Mouse (Mus musculus): ENCODE measurements around the gene Mtfr1l. TPM values are rescaled to one million over a fixed set of nuclear protein-coding genes. Genes with fewer than 3 reads are reported as not detected.
"Not testable (repeated sequence)": the region's sequence is repeated elsewhere in the genome, so short reads cannot be mapped to it uniquely, and the experiment has no call there.

The Mtfr1l gene
- polyA plus RNA-seq, 1 experiment from 2014 or later: 130 TPM

GRCm38 (mm10) chr4:134494161-134494560, 41.0 kb downstream of the Mtfr1l start:
- not testable (repeated sequence) for H3K9me3 ChIP-seq (ENCODE audit: control insufficient read depth, low read length); ATAC-seq (ENCODE audit: low FRiP score, low TSS enrichment); H3K27me3 ChIP-seq (ENCODE audit: control insufficient read depth, insufficient read depth, low read length); H3K27ac ChIP-seq (ENCODE audit: low read depth, low read length); H3K36me3 ChIP-seq (ENCODE audit: control insufficient read depth, insufficient read depth, low read length); H3K9ac ChIP-seq (ENCODE audit: low read depth, low read length); H3K4me3 ChIP-seq (ENCODE audit: low read length); H3K4me2 ChIP-seq (replicated peaks; ENCODE audit: low read depth, low read length)
- peaks cover 11% of the 10 kb centered on the region for H3K4me1 ChIP-seq (ENCODE audit: control insufficient read depth, insufficient read depth, low read length)
- 91% methylated on average over 6 of the region's 6 CpGs for WGBS

GRCm38 (mm10) chr4:134491716-134492115, 43.5 kb downstream of the Mtfr1l start:
- Histone ChIP-seq H3K27me3 (ENCODE audit: control insufficient read depth, insufficient read depth, low read length) (no peaks in the 10 kb centered on the region), H3K4me1 (ENCODE audit: control insufficient read depth, insufficient read depth, low read length) (peaks cover 6% of the 10 kb centered on the region; the same call in 1 of the 2 replicates), H3K9ac (ENCODE audit: low read depth, low read length) (no peak overlapping the region), H3K4me3 (ENCODE audit: low read length) (no peak overlapping the region), H3K27ac (ENCODE audit: low read depth, low read length) (no peak overlapping the region), H3K36me3 (ENCODE audit: control insufficient read depth, insufficient read depth, low read length) (no peaks in the 10 kb centered on the region), H3K4me2 (replicated peaks; ENCODE audit: low read depth, low read length) (no peak overlapping the region), H3K9me3 (ENCODE audit: control insufficient read depth, low read length) (no peaks in the 10 kb centered on the region; the same call in 1 of the 2 replicates)
- no peak for ATAC-seq (ENCODE audit: low FRiP score, low TSS enrichment)
- WGBS: 71% methylated on average over 6 of the region's 6 CpGs

GRCm38 (mm10) chr4:134489986-134490665, 45.1 kb downstream of the Mtfr1l start:
- H3K4me1 ChIP-seq (ENCODE audit: control insufficient read depth, insufficient read depth, low read length): no peaks in the 10 kb centered on the region
- 82% methylated on average over 11 of the region's 11 CpGs for WGBS

DNA sequence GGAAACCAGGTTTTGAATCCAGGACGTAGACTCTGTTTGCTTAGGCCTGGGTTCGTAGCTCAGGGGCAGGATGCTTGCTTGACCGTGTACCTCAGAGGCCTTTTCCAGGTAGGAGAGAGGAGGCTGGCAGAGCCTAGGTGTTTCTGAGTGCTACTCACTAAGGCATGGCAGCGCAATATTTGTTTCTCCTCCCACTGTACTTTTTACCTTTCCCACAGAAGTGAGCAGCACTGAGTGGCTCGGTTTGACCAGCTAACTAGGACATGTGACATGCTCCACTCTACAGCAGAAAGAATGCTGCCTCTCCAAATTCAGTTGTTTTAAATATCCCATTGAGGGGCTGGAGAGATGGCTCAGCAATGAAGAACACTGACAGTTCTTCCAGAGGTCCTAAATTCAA, 47.0 kb downstream of the Mtfr1l start:
- Histone ChIP-seq H3K4me3 (ENCODE audit: low read length) (no peak overlapping the region), H3K9ac (ENCODE audit: low read depth, low read length) (no peak overlapping the region), H3K27ac (ENCODE audit: low read depth, low read length) (no peak overlapping the region), H3K4me1 (ENCODE audit: control insufficient read depth, insufficient read depth, low read length) (no peaks in the 10 kb centered on the region), H3K4me2 (replicated peaks; ENCODE audit: low read depth, low read length) (no peak overlapping the region), H3K36me3 (ENCODE audit: control insufficient read depth, insufficient read depth, low read length) (no peaks in the 10 kb centered on the region), H3K9me3 (ENCODE audit: control insufficient read depth, low read length) (no peaks in the 10 kb centered on the region; the same call in 1 of the 2 replicates), H3K27me3 (ENCODE audit: control insufficient read depth, insufficient read depth, low read length) (no peaks in the 10 kb centered on the region)
- no peak for ATAC-seq (ENCODE audit: low FRiP score, low TSS enrichment)
- WGBS: 85% methylated on average over 5 of the region's 5 CpGs

More at GRCm38 (mm10) chr4:134489986-134490665, 45.1 kb downstream of the Mtfr1l start:
- Histone ChIP-seq H3K4me3 (ENCODE audit: low read length) (no peak overlapping the region), H3K9ac (ENCODE audit: low read depth, low read length) (no peak overlapping the region), H3K27ac (ENCODE audit: low read depth, low read length) (no peak overlapping the region), H3K27me3 (ENCODE audit: control insufficient read depth, insufficient read depth, low read length) (no peaks in the 10 kb centered on the region), H3K4me2 (replicated peaks; ENCODE audit: low read depth, low read length) (no peak overlapping the region), H3K9me3 (ENCODE audit: control insufficient read depth, low read length) (no peaks in the 10 kb centered on the region; the same call in 1 of the 2 replicates), H3K36me3 (ENCODE audit: control insufficient read depth, insufficient read depth, low read length) (no peaks in the 10 kb centered on the region)
- no peak for ATAC-seq (ENCODE audit: low FRiP score, low TSS enrichment)

DNA sequence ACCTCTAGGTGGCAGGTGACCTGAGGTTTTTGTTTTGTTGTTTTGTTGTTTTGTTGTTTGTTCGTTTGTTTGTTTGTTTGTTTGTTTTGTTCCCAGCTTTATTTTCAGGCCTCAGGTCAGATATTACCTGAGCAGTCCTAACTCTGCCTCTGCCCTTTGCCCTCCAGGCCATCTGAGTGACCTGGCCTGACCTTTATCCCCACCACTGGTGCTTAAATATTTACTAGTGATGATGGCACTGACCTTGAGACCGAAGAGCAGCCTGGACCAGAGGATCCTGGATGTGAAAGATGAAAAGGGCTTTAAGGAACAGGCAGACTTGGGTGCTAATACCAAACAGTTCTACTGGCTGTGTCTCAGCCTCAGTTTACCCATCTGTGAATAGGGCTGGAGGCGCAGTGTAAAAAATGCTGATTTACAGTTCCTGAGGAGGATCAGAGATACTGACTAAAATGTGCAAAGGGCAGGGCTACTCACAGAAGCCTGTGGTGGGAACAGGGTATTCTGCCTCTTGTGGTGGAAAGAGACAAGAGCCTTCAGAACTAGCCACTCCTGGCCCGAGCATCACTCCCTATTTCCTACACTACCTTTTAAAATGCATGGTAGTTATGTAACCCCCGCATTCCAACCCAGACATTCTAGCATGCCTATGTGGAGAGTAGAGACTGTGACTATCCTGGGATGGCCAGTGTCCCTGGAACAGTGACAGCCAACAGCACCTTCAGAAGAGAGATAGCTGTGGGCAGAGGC, 49.9 kb downstream of the Mtfr1l start:
- ATAC-seq (ENCODE audit: low FRiP score, low TSS enrichment): no peak
- H3K27me3 ChIP-seq (ENCODE audit: control insufficient read depth, insufficient read depth, low read length): 0 out of 2 replicates have a peak, but pooled peaks cover 4% of the 10 kb centered on the region
- H3K27ac ChIP-seq (ENCODE audit: low read depth, low read length): no peak overlapping the region
- no peaks in the 10 kb centered on the region; the same call in 1 of the 2 replicates for H3K9me3 ChIP-seq (ENCODE audit: control insufficient read depth, low read length)
- WGBS: 78% methylated on average over 5 of the region's 5 CpGs
- H3K4me3 ChIP-seq (ENCODE audit: low read length): no peak overlapping the region
- no peak overlapping the region for H3K9ac ChIP-seq (ENCODE audit: low read depth, low read length)
- no peak overlapping the region for H3K4me2 ChIP-seq (replicated peaks; ENCODE audit: low read depth, low read length)
- no peaks in the 10 kb centered on the region for H3K4me1 ChIP-seq (ENCODE audit: control insufficient read depth, insufficient read depth, low read length)
- H3K36me3 ChIP-seq (ENCODE audit: control insufficient read depth, insufficient read depth, low read length): no peaks in the 10 kb centered on the region

GRCm38 (mm10) chr4:134484231-134484630, 51.0 kb downstream of the Mtfr1l start:
- no peak for ATAC-seq (ENCODE audit: low FRiP score, low TSS enrichment)
- H3K27me3 ChIP-seq (ENCODE audit: control insufficient read depth, insufficient read depth, low read length): 0 out of 2 replicates have a peak, but pooled peaks cover 4% of the 10 kb centered on the region
- no peaks in the 10 kb centered on the region for H3K9me3 ChIP-seq (ENCODE audit: control insufficient read depth, low read length)
- H3K4me1 ChIP-seq (ENCODE audit: control insufficient read depth, insufficient read depth, low read length): no peaks in the 10 kb centered on the region
- no peak overlapping the region for H3K4me2 ChIP-seq (replicated peaks; ENCODE audit: low read depth, low read length)
- no peak overlapping the region for H3K9ac ChIP-seq (ENCODE audit: low read depth, low read length)
- 84% methylated on average over 10 of the region's 10 CpGs for WGBS
- H3K36me3 ChIP-seq (ENCODE audit: control insufficient read depth, insufficient read depth, low read length): no peaks in the 10 kb centered on the region
- H3K4me3 ChIP-seq (ENCODE audit: low read length): no peak overlapping the region
- H3K27ac ChIP-seq (ENCODE audit: low read depth, low read length): no peak overlapping the region

GRCm38 (mm10) chr4:134483696-134484095, 51.5 kb downstream of the Mtfr1l start:
- Histone ChIP-seq H3K4me2 (replicated peaks; ENCODE audit: low read depth, low read length) (no peak overlapping the region), H3K27me3 (ENCODE audit: control insufficient read depth, insufficient read depth, low read length) (0 out of 2 replicates have a peak, but pooled peaks cover 4% of the 10 kb centered on the region), H3K4me3 (ENCODE audit: low read length) (no peak overlapping the region), H3K36me3 (ENCODE audit: control insufficient read depth, insufficient read depth, low read length) (no peaks in the 10 kb centered on the region), H3K9ac (ENCODE audit: low read depth, low read length) (no peak overlapping the region), H3K4me1 (ENCODE audit: control insufficient read depth, insufficient read depth, low read length) (no peaks in the 10 kb centered on the region), H3K9me3 (ENCODE audit: control insufficient read depth, low read length) (no peaks in the 10 kb centered on the region), H3K27ac (ENCODE audit: low read depth, low read length) (no peak overlapping the region)
- no peak for ATAC-seq (ENCODE audit: low FRiP score, low TSS enrichment)
- 64% methylated on average over 6 of the region's 6 CpGs for WGBS

GRCm38 (mm10) chr4:134483078-134483688, 52.0 kb downstream of the Mtfr1l start:
- no peak overlapping the region for H3K4me2 ChIP-seq (replicated peaks; ENCODE audit: low read depth, low read length)
- H3K9ac ChIP-seq (ENCODE audit: low read depth, low read length): no peak overlapping the region
- H3K36me3 ChIP-seq (ENCODE audit: control insufficient read depth, insufficient read depth, low read length): no peaks in the 10 kb centered on the region
- ATAC-seq (ENCODE audit: low FRiP score, low TSS enrichment): no peak
- no peak overlapping the region for H3K4me3 ChIP-seq (ENCODE audit: low read length)
- 65% methylated on average over 6 of the region's 6 CpGs for WGBS
- H3K27me3 ChIP-seq (ENCODE audit: control insufficient read depth, insufficient read depth, low read length): 0 out of 2 replicates have a peak, but pooled peaks cover 4% of the 10 kb centered on the region
- no peaks in the 10 kb centered on the region for H3K9me3 ChIP-seq (ENCODE audit: control insufficient read depth, low read length)
- no peak overlapping the region for H3K27ac ChIP-seq (ENCODE audit: low read depth, low read length)
- no peaks in the 10 kb centered on the region for H3K4me1 ChIP-seq (ENCODE audit: control insufficient read depth, insufficient read depth, low read length)

Data from kidney, embryonic 14.5 days (tissue).